Mouse (Mus musculus) liver, embryonic 11.5 days (tissue): Measurements from ENCODE around the gene Nenf. TPM values are rescaled to one million over a fixed set of nuclear protein-coding genes. Genes with fewer than 3 reads are reported as not detected.

Experiments
- ATAC-seq: fragments of 200-750 bp; cut with Nextera tagmentation; replicated peaks from 2 replicates; pipeline ENCODE4 v1.8.0; 2017; ENCODE audit warnings: moderate number of reproducible peaks, mild to moderate bottlenecking, moderate TSS enrichment, moderate library complexity; ENCODE audit not compliant: low FRiP score
- DNase-seq: peaks from one replicate; pipeline ENCODE4 v3.0.0-alpha.2; 2017; ENCODE audit warnings: low spot score
- H3K27ac ChIP-seq: fragments of 300-500 bp; sonication (generic); 2 replicates; pipeline ENCODE4 v1.5.1; 2014; ENCODE audit warnings: mild to moderate bottlenecking, low read depth, low read length, control low read depth
- H3K27me3 ChIP-seq: fragments of 300-500 bp; sonication (generic); replicated peaks from 2 replicates; pipeline ENCODE4 v1.6.1; 2014; ENCODE audit warnings: low read length, mixed read lengths; ENCODE audit not compliant: control insufficient read depth, insufficient read depth
- H3K36me3 ChIP-seq: fragments of 300-500 bp; sonication (generic); 2 replicates; pipeline ENCODE4 v1.6.1; 2014; ENCODE audit warnings: mild to moderate bottlenecking, low read length, moderate library complexity, mixed read lengths; ENCODE audit not compliant: control insufficient read depth, insufficient read depth
- H3K4me1 ChIP-seq: fragments of 300-500 bp; sonication (generic); replicated peaks from 2 replicates; pipeline ENCODE4 v1.6.1; 2014; ENCODE audit warnings: low read length, mixed read lengths; ENCODE audit not compliant: control insufficient read depth, insufficient read depth
- H3K4me2 ChIP-seq: fragments of 300-500 bp; sonication (generic); 2 replicates; pipeline ENCODE4 v1.6.1; 2014; ENCODE audit warnings: mild to moderate bottlenecking, control low read depth, moderate library complexity
- H3K4me3 ChIP-seq: fragments of 300-500 bp; sonication (generic); 2 replicates; pipeline ENCODE4 v1.5.1; 2014; ENCODE audit warnings: low read depth, low read length, control low read depth
- H3K9ac ChIP-seq: fragments of 300-500 bp; sonication (generic); 2 replicates; pipeline ENCODE4 v1.6.1; 2014; ENCODE audit warnings: low read depth, low read length, control low read depth
- H3K9me3 ChIP-seq: fragments of 300-500 bp; sonication (generic); 2 replicates; pipeline ENCODE4 v1.6.1; 2016; ENCODE audit warnings: low read length, inconsistent platforms, mixed read lengths; ENCODE audit not compliant: control insufficient read depth
- WGBS: fragments of 180-500 bp; shearing (Covaris S2); extraction: QIAGEN DNeasy Blood & Tissue Kit; methylation state at CpG from one replicate; pipeline ENCODE4 v1.1.7; 2014; 5-methylcytosine and 5-hydroxymethylcytosine counted together
- polyA plus RNA-seq: library from polyadenylated mRNA; unstranded; fragments of >200 nt; fragmentation: Nextera tagmentation; extraction: Ambion mirVana; gene quantifications from 2 replicates; pipeline ENCODE4 v1.2.1, GENCODE M21; 2014

Nenf gene
- polyA plus RNA-seq, 1 experiment from 2014 or later = 56.4 TPM

- Histone ChIP-seq H3K27me3 (peaks cover 7% of the 10 kb centered on the region), H3K27ac (no peak overlapping the region), H3K36me3 (no peaks in the 10 kb centered on the region), H3K4me1 (no peaks in the 10 kb centered on the region; the same call in 1 of the 2 replicates), H3K4me2 (no peak overlapping the region), H3K4me3 (no peak overlapping the region), H3K9me3 (no peaks in the 10 kb centered on the region), H3K9ac (no peak overlapping the region)
- ATAC-seq (no peak), DNase-seq (no peak)
- WGBS = 48% methylated on average over 3 of the region's 3 CpGs
Observed at GRCm38 (mm10) chr1:191258521-191258920, 59.5 kb downstream of the Nenf start.

DNA sequence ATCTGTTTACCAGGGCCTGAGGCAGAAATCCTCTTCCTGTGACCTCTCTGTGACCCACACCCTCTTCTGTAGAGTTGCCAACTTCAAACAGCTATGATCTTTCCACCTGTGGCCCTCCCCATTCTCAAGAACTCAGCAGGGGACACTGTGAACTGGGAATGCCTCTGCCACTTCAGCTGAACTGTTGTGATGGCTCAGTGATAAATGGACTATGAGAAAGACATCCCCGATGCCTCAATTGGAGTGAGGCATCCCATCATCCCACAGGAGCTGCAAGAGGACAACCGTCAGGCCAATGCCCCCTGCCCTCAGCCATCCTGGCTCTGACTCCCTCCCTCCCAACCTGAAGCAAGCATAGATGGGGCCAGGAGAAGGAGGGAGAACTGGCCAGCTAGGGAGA lies 60.0 kb downstream of the Nenf start:
- ATAC-seq (no peak), DNase-seq (no peak)
- 45% methylated on average over 2 of the region's 2 CpGs for WGBS

DNA sequence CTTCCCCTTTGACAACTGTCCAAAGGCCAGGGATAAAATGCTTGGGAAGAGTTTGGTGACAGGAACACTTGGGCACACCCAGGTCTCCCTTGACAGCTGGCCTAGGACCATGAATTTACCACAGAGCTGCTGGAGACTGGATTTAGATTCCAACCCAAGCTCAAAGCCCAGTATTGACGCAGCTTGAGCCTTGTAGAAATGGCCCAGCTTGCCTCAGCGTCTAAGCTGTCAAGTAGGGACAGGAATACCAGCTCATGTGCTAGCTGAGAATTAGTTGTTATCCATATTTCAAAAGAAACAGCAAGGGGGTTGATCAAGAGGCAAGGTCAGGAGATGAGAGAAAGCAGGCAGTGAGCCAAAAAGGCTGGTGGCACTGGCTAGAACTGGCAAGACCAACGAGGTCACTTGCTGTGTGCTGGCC lies 60.6 kb downstream of the Nenf start:
- no peak overlapping the region for H3K4me2 ChIP-seq
- no peaks in the 10 kb centered on the region; the same call in 1 of the 2 replicates for H3K4me1 ChIP-seq
- 74% methylated on average over 3 of the region's 3 CpGs for WGBS
- no peak overlapping the region for H3K9ac ChIP-seq
- H3K9me3 ChIP-seq = no peaks in the 10 kb centered on the region
- DNase-seq (no peak), ATAC-seq (no peak)
- no peak overlapping the region for H3K27ac ChIP-seq
- H3K27me3 ChIP-seq = peaks cover 7% of the 10 kb centered on the region
- H3K36me3 ChIP-seq = no peaks in the 10 kb centered on the region
- H3K4me3 ChIP-seq = no peak overlapping the region

More for the DNA sequence above, 60.0 kb downstream of the Nenf start:
- no peaks in the 10 kb centered on the region for H3K36me3 ChIP-seq
- peaks cover 7% of the 10 kb centered on the region for H3K27me3 ChIP-seq
- no peaks in the 10 kb centered on the region; the same call in 1 of the 2 replicates for H3K4me1 ChIP-seq
- no peak overlapping the region for H3K27ac ChIP-seq
- H3K4me3 ChIP-seq = no peak overlapping the region
- H3K9ac ChIP-seq = no peak overlapping the region
- no peaks in the 10 kb centered on the region for H3K9me3 ChIP-seq
- H3K4me2 ChIP-seq = no peak overlapping the region

Other genes with a start within 250 kb of the Nenf start
- 5.7 and 6.0 TPM in 2 replicates for gene Batf3, start 220.3 kb downstream of the Nenf start, polyA plus RNA-seq
- not detected in 2 replicates for gene Fam71a, start 153.4 kb downstream of the Nenf start, polyA plus RNA-seq
- gene Atf3, start 100.2 kb downstream of the Nenf start, polyA plus RNA-seq = 3.1 and 3.6 TPM in 2 replicates
- 15.4 and 18.8 TPM in 2 replicates for gene Tmem206, start 7.7 kb upstream of the Nenf start, polyA plus RNA-seq
- gene Ppp2r5a, start 85.1 kb upstream of the Nenf start, polyA plus RNA-seq = 32.4 and 39.9 TPM in 2 replicates